Mouse (Mus musculus): Measurements from ENCODE around the gene Rps27.

- no peak for TF ChIP-seq CTCF (IDR thresholded peaks at IDR 0.05; ENCODE audit: borderline replicate concordance, control insufficient read depth, extremely low read depth, insufficient read depth, low read length, poor library complexity)
- TF ChIP-seq POLR2A (IDR thresholded peaks at IDR 0.05; ENCODE audit: control insufficient read depth, extremely low read depth, insufficient read depth, low read length, poor library complexity): no peak
These were observed 17.8 kb downstream of the Rps27 start for GRCm38 (mm10) chr3:90195644-90196043.
